Mouse (Mus musculus): Measurements from ENCODE around the gene Ssc5d. TPM values are rescaled to one million over a fixed set of nuclear protein-coding genes. Genes with fewer than 3 reads are reported as not detected.

Ssc5d gene
- total RNA-seq (2023) = 0.44 TPM in 1 of 2 replicates, not detected in the other

DNA sequence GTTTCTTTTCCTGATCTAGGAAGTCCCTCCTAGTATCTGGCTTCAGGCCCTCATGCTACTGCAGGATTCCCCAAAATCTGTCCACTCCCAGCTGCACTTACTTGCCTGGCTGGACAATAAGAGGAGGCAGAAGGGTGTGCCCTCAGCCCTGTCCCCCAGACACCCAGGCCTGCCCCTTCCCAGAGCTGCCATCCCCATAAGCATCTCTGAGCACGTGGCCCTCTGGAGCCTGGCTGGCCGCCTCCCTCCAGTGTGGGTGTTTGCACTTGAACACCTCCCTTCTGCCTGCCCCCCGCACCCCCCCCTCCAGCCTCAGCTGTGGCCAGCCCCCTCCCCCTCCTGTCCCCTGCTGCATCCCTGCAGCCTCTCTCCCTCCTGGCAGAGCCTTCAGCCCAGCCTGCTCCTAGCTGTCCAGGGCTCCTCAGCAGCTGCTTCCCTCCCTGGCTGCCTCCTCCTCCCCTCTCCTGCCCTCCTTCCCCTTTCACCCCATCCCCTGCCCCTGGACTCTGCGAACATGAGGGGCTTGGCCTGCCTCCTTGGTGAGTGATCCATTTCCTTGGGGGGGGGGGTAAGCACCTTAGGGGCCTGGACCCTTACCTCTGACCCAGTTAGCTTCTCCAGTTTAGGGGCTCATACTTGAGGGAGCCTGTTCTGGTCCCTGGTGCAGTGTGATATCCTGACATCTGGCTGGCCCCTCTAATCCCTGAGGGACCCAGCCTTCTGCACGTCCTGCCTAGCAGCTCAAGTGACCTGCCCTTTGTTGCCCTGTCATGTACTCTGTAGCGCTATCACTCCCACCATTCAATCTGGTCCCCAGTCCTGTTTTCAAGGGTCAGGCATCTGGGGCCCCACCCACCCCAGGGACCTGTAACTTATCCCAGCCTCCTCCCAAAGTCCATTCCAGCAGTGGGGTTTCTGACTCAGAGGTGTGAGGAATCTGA lies at the start of gene Ssc5d:
Gene Ssc5d, plus strand, starts transcription at position 345 of the 941 bp plus-strand sequence.

DNA sequence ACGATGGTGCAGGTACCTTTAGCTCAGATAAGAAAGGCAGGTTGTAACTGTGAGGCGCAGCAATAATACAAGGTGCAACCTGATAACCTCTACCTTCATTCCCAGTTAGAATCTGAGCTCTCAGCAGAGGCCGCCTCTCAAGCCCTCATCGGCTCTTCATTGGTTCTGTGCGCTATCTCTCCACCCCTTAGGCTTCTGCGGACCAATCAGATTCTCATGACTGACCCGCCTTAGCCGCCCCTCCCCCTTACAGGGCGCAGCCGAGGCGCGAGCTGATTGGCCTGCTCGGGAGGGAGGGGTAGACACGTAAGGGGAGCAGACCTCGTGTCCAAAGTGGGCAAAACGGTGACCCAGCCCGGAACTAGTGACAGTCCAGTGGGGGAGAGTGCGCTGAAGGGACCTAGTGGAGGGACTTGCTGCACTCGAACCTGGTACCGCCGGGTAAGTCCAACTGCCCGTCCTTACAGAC lies 48.8 kb upstream of the Ssc5d start, which contains the start of gene Isoc2a:
Gene Isoc2a, plus strand, starts transcription at position 401 of the 469 bp plus-strand sequence.

DNA sequence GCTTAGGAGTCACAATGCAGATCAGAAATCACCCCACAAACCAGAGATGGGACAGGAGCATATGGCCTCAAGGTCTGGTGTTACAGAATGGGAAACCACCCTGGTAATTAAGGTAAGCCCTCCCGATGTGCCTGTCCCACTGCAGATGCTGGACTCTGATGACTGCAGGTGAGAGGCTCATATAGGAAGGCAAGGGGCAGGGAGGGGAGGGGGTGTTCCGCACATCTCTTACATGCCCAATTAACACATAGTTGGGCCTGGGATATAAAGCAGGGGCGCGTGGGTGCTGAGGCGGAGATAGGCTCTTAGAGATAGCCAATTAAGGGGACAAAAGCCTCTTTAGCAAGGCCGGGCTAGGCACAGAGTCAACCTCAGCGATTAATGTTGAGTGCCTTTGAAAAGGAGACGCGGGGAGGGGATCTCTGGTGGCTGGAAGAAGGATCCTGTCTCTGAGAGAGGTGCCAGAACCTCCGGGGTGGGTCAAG lies 19.1 kb upstream of the Ssc5d start, which contains the start of gene Gm36210:
Gene Gm36210, minus strand, starts transcription at position 51 of the 485 bp plus-strand sequence.

DNA sequence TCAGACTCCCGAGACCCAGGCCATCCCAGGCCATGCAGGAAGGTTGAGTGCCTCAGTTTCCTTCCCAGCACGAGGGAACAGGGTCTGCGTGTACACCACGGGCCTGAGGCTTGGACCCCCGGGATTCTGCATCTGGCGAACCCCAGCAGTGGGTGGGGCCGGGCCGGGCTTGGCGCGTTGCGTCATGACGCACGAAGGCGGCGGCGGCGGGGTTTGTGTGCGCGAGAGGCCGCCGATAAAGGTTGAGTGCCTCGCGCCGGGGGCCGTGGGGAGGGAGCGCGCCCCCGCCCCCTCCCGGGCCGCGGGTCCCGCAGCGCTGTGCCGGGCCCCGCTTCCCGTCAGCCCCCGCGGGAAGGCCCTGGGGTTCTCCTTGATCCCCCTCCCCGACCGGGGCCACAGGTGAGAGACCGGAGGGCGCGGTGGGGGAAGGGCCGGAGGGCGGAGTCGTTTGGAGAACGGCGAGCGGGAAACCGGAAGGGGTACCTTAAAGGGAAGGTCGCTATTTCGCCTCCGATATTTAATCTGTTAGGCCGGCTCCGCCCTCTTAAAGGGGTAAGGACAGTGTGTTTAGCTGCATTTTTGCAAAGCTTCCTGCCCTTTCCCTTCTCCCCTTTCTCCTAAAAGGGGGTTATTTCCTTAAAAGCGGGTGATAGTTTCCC lies 10.4 kb upstream of the Ssc5d start, which contains the start of gene Zfp628:
Gene Zfp628, plus strand, starts transcription at position 211 of the 659 bp plus-strand sequence.

DNA sequence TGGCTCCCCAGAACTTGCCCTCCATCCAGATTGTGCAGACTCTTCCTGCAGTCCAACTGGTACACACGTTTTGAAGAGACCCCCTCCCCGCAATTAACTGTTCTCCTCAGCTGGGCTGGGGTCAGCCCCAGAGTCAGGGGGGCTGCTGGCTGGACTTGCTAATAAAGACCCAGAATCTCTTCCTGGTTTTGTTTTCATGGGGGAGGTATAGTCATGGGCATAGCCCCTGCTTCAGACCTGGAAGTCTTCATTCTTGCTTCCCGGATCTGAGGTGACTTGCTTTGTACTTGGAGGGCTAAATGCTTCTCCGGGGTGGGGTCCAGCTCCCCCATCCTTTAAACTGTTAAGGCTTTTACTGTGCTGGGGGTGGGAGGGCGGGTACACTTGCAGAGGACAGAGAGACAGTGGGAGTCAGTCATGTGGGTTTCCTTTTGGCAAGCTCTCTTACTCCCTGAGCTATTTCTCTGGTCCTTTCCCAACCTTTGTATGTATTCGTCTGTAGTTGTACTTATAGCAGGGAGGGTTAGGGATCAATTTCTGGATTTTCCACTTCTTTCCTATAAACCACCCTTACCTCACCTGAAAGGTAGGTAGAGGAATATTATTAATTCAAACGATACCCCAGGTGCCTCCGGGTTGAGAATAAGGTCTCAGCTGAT lies 3.6 kb upstream of the Ssc5d start, which contains the start of gene Nat14:
Gene Nat14, plus strand, starts transcription at position 205 of the 659 bp plus-strand sequence.

DNA sequence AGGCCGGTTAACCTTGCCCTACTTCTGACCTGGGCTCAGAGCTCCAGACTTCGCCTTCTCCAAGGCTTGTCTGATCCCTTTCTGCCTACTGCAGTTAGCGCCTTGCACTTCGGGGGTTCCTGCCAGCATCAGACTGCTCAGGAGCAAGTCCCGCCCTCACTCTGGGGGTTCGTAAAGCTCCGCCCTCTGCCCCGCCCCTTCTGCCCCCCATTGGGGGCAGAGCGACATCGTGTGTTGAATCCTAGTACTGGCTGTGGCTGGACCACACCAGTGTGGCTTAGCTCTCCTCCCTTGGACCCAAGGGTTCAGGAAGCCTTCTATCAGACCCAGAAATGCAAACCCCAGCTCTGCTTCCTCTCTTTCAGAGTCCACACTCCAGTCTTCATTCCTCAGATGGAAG lies 38.7 kb downstream of the Ssc5d start, which contains the start of gene Sbk2:
Gene Sbk2, minus strand, starts transcription at position 135 of the 400 bp plus-strand sequence.

DNA sequence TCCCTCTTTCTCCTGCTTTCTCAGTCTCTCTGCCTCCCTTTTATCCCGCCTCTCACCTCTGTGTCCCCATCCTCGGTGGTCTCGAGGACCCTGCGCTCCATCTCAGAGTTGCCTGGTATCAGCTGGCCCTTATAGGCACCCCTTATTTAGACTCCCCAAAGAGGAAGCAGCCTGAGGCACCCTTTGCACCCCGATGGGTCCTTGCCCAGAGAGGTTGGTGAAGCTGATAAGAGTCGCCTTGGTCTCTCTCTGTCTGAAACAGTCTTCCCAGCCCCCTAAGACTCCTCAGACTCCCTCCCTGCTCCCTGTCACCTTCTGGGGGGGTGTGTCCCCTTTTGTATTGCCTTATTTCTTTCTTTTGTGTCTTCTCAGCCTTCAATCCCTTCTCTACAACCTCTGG lies 45.5 kb downstream of the Ssc5d start, which contains the start of gene Sbk3:
Gene Sbk3, minus strand, starts transcription at position 101 of the 400 bp plus-strand sequence.

Other genes starting within 250 kb of the Ssc5d start
- gene Hspbp1, start 240.7 kb upstream of the Ssc5d start, total RNA-seq (2023) = 14.1 and 21.6 TPM in 2 replicates
- not detected in 2 replicates for gene Brsk1, start 235.2 kb upstream of the Ssc5d start, total RNA-seq (2023)
- 8.8 and 12.9 TPM in 2 replicates for gene Tmem150b, start 200.5 kb upstream of the Ssc5d start, total RNA-seq (2023)
- gene Kmt5c, start 185.7 kb upstream of the Ssc5d start, total RNA-seq (2023) = 70.4 and 103 TPM in 2 replicates
- gene Cox6b2, start 172.7 kb upstream of the Ssc5d start, total RNA-seq (2023) = 11.2 and 13.4 TPM in 2 replicates
- gene Fam71e2, start 154.5 kb upstream of the Ssc5d start, total RNA-seq (2023) = not detected in 2 replicates
- not detected in 2 replicates for gene Il11, start 142.9 kb upstream of the Ssc5d start, total RNA-seq (2023)
- not detected in 2 replicates for gene Tmem190, start 142.8 kb upstream of the Ssc5d start, total RNA-seq (2023)
- gene Tmem238, start 136.1 kb upstream of the Ssc5d start, total RNA-seq (2023) = 0.95 and 2.3 TPM in 2 replicates
- 636 and 649 TPM in 2 replicates for gene Rpl28, start 132.9 kb upstream of the Ssc5d start, total RNA-seq (2023)
- 188 and 216 TPM in 2 replicates for gene Ube2s, start 113.2 kb upstream of the Ssc5d start, total RNA-seq (2023)
- 1.0 TPM in 1 of 2 replicates, not detected in the other for gene Shisa7, start 81.1 kb upstream of the Ssc5d start, total RNA-seq (2023)
- gene Isoc2b, start 55.5 kb upstream of the Ssc5d start, total RNA-seq (2023) = 4.1 and 4.4 TPM in 2 replicates
- gene Isoc2a, start 48.6 kb upstream of the Ssc5d start, total RNA-seq (2023) = 6.0 and 6.2 TPM in 2 replicates
- gene Gm36210, start 19.3 kb upstream of the Ssc5d start, total RNA-seq (2023) = not detected in 2 replicates
- 13.2 and 16.2 TPM in 2 replicates for gene Zfp628, start 10.6 kb upstream of the Ssc5d start, total RNA-seq (2023)
- 1.7 and 1.9 TPM in 2 replicates for gene Nat14, start 3.8 kb upstream of the Ssc5d start, total RNA-seq (2023)
- not detected in 2 replicates for gene Sbk2, start 38.6 kb downstream of the Ssc5d start, total RNA-seq (2023)
- gene Sbk3, start 45.4 kb downstream of the Ssc5d start, total RNA-seq (2023) = not detected in 2 replicates
- 3.4 and 6.0 TPM in 2 replicates for gene Zfp579, start 70.4 kb downstream of the Ssc5d start, total RNA-seq (2023)
- 11.9 and 12.6 TPM in 2 replicates for gene Zfp524, start 88.6 kb downstream of the Ssc5d start, total RNA-seq (2023)
- gene Fiz1, start 88.9 kb downstream of the Ssc5d start, total RNA-seq (2023) = 26.5 and 31.4 TPM in 2 replicates
- gene Gm44973, start 89.7 kb downstream of the Ssc5d start, total RNA-seq (2023) = not detected in 2 replicates
- 38.0 and 47.1 TPM in 2 replicates for gene Zfp865, start 94.6 kb downstream of the Ssc5d start, total RNA-seq (2023)
- gene Ccdc106, start 94.8 kb downstream of the Ssc5d start, total RNA-seq (2023) = 0.29 and 0.98 TPM in 2 replicates
- 0.98 TPM in 1 of 2 replicates, not detected in the other for gene 4632433K11Rik, start 108.3 kb downstream of the Ssc5d start, total RNA-seq (2023)
- 2.0 and 2.2 TPM in 2 replicates for gene Zfp784, start 112.7 kb downstream of the Ssc5d start, total RNA-seq (2023)
- 0.98 and 1.2 TPM in 2 replicates for gene Zfp580, start 125.8 kb downstream of the Ssc5d start, total RNA-seq (2023)
- 219 and 291 TPM in 2 replicates for gene U2af2, start 136.4 kb downstream of the Ssc5d start, total RNA-seq (2023)
- 143 and 147 TPM in 2 replicates for gene Epn1, start 154.4 kb downstream of the Ssc5d start, total RNA-seq (2023)
- gene Rfpl4, start 191.2 kb downstream of the Ssc5d start, total RNA-seq (2023) = not detected in 2 replicates
- gene Rasl2-9, start 200.2 kb downstream of the Ssc5d start, total RNA-seq (2023) = 0.41 TPM in 1 of 2 replicates, not detected in the other
- not detected in 2 replicates for gene Vmn1r55, start 223.9 kb downstream of the Ssc5d start, total RNA-seq (2023)

All from neutrophil, adult 65 days (primary cell).